Mouse (Mus musculus): ENCODE measurements around the gene Clic5.

GRCm38 (mm10) chr17:44240742-44241141 is 52.4 kb downstream of the Clic5 start:
- TF ChIP-seq CTCF (IDR thresholded peaks at IDR 0.05; ENCODE audit: control insufficient read depth, insufficient read depth, low read length), result no peak
- no peak for TF ChIP-seq POLR2A (IDR thresholded peaks at IDR 0.05; ENCODE audit: borderline replicate concordance, control insufficient read depth, low read depth, low read length)

Measured in bone marrow, adult 2 months (tissue).